Mouse (Mus musculus) CH12.LX (cell line): ENCODE measurements around the gene Catsperz. TPM values are rescaled to one million over a fixed set of nuclear protein-coding genes. Genes with fewer than 3 reads are reported as not detected.

ENCODE experiments used
- DNase-seq: peaks from one replicate; pipeline ENCODE4 v3.0.0-alpha.2; 2013; ENCODE audit errors: extremely low read depth
- H3K27ac ChIP-seq: 2 replicates; pipeline ENCODE4 v1.5.1; 2012; ENCODE audit warnings: low read depth, mild to moderate bottlenecking, control low read depth, moderate library complexity; ENCODE audit not compliant: insufficient read depth
- H3K27me3 ChIP-seq: replicated peaks from 2 replicates; pipeline ENCODE3; 2012; ENCODE audit warnings: inconsistent platforms
- H3K36me3 ChIP-seq, 2 experiments: replicated peaks in 1 of 2; 2 replicates each; pipeline versions ENCODE3 to v1.6.1; 2012; ENCODE audit warnings: inconsistent platforms in 1 of 2, low read length in 1 of 2, mild to moderate bottlenecking in 1 of 2, mixed read lengths in 1 of 2, moderate library complexity in 1 of 2; ENCODE audit not compliant: control insufficient read depth in 1 of 2, insufficient read depth in 1 of 2
- H3K4me1 ChIP-seq, 2 experiments: 2 replicates each; pipeline ENCODE4 v1.6.1; 2012; ENCODE audit warnings: inconsistent platforms in 1 of 2, moderate library complexity in 1 of 2; ENCODE audit not compliant: insufficient read depth in 2 of 2, control insufficient read depth in 1 of 2
- H3K4me2 ChIP-seq: 2 replicates; pipeline ENCODE4 v1.6.1; 2012; ENCODE audit warnings: low read depth, mild to moderate bottlenecking, control low read depth; ENCODE audit not compliant: poor library complexity, insufficient read depth, severe bottlenecking
- H3K4me3 ChIP-seq, 3 experiments: fragments of 150-350 bp in 1 of 3; sonication (generic) in 1 of 3; replicated peaks in 1 of 3; 2 replicates each; pipeline versions ENCODE3 to v1.5.1; 2011 to 2012; ENCODE audit warnings: low read depth in 2 of 3, low read length in 2 of 3, mild to moderate bottlenecking in 2 of 3, moderate library complexity in 2 of 3, control low read depth in 1 of 3, improper control_type of control experiment in 1 of 3, inconsistent platforms in 1 of 3, mixed read lengths in 1 of 3; ENCODE audit not compliant: poor library complexity in 1 of 3
- H3K79me2 ChIP-seq: replicated peaks from 2 replicates; pipeline ENCODE4 v1.6.1; 2012; ENCODE audit warnings: mild to moderate bottlenecking, moderate library complexity; ENCODE audit not compliant: control insufficient read depth, poor library complexity, insufficient read depth, severe bottlenecking; ENCODE audit errors: extremely low read depth
- H3K9ac ChIP-seq: 2 replicates; pipeline ENCODE4 v1.6.1; 2012; ENCODE audit warnings: low read depth, mild to moderate bottlenecking, control low read depth, moderate library complexity; ENCODE audit not compliant: insufficient read depth
- H3K9me3 ChIP-seq: replicated peaks from 2 replicates; pipeline ENCODE3; 2012; ENCODE audit warnings: low read length, inconsistent platforms, mixed read lengths
- BHLHE40 ChIP-seq: IDR thresholded peaks from 2 replicates; pipeline ENCODE4 v1.6.1; 2011; ENCODE audit warnings: mild to moderate bottlenecking, low read depth, low read length, improper control_type of control experiment
- ETS1 ChIP-seq: conservative IDR thresholded peaks from 2 replicates; pipeline ENCODE4 v1.6.1; 2012; ENCODE audit warnings: low read depth, mild to moderate bottlenecking, inconsistent platforms, low read length, improper control_type of control experiment, moderate library complexity
- GABPA ChIP-seq: IDR thresholded peaks from 2 replicates; pipeline ENCODE4 v1.6.1; 2012; ENCODE audit warnings: low read depth, low read length, improper control_type of control experiment, inconsistent platforms; ENCODE audit not compliant: insufficient replicate concordance
- MAFK ChIP-seq: IDR thresholded peaks from 2 replicates; pipeline ENCODE4 v1.6.1; 2011; ENCODE audit warnings: low read length, improper control_type of control experiment; ENCODE audit not compliant: insufficient replicate concordance
- MXI1 ChIP-seq: IDR thresholded peaks from 2 replicates; pipeline ENCODE4 v1.6.1; 2011; ENCODE audit warnings: mild to moderate bottlenecking, low read depth, low read length, improper control_type of control experiment
- POLR2A ChIP-seq: IDR thresholded peaks from 2 replicates; pipeline ENCODE4 v1.6.1; 2011; ENCODE audit warnings: low read depth, mild to moderate bottlenecking, improper control_type of control experiment, low read length
- RCOR1 ChIP-seq: conservative IDR thresholded peaks from 2 replicates; pipeline ENCODE4 v1.6.1; 2012; ENCODE audit warnings: low read depth, mild to moderate bottlenecking, inconsistent platforms, low read length, improper control_type of control experiment
- SMC3 ChIP-seq: IDR thresholded peaks from 2 replicates; pipeline ENCODE4 v1.6.1; 2011; ENCODE audit warnings: low read depth, low read length, improper control_type of control experiment
- TCF12 ChIP-seq: IDR thresholded peaks from 2 replicates; pipeline ENCODE4 v1.6.1; 2014; ENCODE audit warnings: low read depth, mild to moderate bottlenecking, inconsistent platforms, low read length, improper control_type of control experiment
- UBTF ChIP-seq: IDR thresholded peaks from 2 replicates; pipeline ENCODE4 v1.6.1; 2012; ENCODE audit warnings: low read depth, mild to moderate bottlenecking, inconsistent platforms, low read length, improper control_type of control experiment, moderate library complexity
- ZMIZ1 ChIP-seq: IDR thresholded peaks from 2 replicates; pipeline ENCODE4 v1.6.1; 2012; ENCODE audit warnings: low read depth, mild to moderate bottlenecking, inconsistent platforms, low read length, improper control_type of control experiment
- ZNF384 ChIP-seq: IDR thresholded peaks from 2 replicates; pipeline ENCODE4 v1.6.1; 2012; ENCODE audit warnings: low read depth, low read length, improper control_type of control experiment, inconsistent platforms
- dilution Hi-C: fragments of 300-500 bp; cut with MboI; formaldehyde crosslinking; loops from 2 replicates; pipeline ENCODE4 v1.14.3; 2020; ENCODE audit warnings: low sequenced_read_pairs; ENCODE audit not compliant: extremely low pct_unique_long_range_greater_than_20kb, extremely low pct_ligation_motif_present
- in situ Hi-C: fragments of 300-500 bp; cut with MboI; formaldehyde crosslinking; loops from 3 replicates; pipeline ENCODE4 v1.14.3; 2019; ENCODE audit warnings: low sequenced_read_pairs, low pct_ligation_motif_present, low pct_unique_long_range_greater_than_20kb, mixed read lengths
- polyA plus RNA-seq: library from polyadenylated mRNA; unstranded; fragments of >175 nt; gene quantifications from 2 replicates; pipeline ENCODE4 v1.2.1, GENCODE M21; 2012; ENCODE audit warnings: low read depth; ENCODE audit not compliant: insufficient read length
- total RNA-seq, 2 experiments: library from RNA; depleted of rRNA; stranded (reverse); fragments of 300-350 nt in 1 of 2; fragments of >200 nt in 1 of 2; gene quantifications; 2 replicates each; pipeline ENCODE4 v1.2.3; 2012 to 2014

Gene Catsperz
- total and polyA plus RNA-seq, 3 experiments = not detected

DNA sequence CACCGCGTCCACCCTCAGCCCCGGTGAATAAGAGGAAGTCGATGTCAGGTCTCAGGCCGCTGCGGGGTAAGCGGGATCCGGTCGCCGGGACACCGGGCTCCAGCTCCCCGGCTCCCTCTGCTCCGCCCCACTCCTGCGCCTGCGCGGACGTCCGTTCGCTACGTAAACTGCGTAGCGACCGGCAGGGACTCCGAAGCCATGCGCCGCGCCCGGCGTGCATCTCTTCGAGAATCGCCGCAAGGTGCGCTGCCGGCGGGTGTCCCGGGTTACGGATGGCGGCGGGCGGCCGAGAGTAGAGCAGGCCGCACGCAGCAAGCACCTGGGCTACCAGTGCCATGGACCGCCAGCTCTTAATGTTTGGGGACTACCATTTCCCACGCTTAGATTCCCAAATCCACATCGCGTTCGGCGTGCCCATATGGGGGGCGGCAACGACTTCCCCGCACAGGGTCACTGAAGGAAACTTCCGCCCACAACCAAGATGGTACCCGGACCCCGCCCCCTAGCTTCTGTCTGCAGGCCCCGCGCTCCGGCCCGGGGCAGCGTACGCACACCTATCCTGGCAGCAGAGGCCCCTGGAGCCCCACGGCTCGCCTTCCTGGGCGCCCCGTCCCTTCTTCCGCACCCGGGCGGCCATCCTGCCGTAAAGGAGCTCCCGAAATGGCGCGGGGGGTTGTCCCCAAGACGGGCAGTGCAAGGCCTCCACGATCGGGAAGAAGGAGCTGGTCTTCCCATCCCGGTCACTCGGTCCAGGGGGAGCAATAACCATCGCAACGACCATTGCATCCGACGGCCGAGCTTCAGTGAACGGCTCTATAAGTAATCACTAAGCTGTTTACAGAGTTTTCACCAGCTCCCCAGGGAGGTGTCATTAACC lies 16.4 kb upstream of the Catsperz start, which contains the start of gene Bad (continued):
- TF ChIP-seq ZMIZ1 (no peak), GABPA (no peak), ETS1 (no peak), UBTF (peak; percentile 84; the same call in 1 of the 2 replicates)

DNA sequence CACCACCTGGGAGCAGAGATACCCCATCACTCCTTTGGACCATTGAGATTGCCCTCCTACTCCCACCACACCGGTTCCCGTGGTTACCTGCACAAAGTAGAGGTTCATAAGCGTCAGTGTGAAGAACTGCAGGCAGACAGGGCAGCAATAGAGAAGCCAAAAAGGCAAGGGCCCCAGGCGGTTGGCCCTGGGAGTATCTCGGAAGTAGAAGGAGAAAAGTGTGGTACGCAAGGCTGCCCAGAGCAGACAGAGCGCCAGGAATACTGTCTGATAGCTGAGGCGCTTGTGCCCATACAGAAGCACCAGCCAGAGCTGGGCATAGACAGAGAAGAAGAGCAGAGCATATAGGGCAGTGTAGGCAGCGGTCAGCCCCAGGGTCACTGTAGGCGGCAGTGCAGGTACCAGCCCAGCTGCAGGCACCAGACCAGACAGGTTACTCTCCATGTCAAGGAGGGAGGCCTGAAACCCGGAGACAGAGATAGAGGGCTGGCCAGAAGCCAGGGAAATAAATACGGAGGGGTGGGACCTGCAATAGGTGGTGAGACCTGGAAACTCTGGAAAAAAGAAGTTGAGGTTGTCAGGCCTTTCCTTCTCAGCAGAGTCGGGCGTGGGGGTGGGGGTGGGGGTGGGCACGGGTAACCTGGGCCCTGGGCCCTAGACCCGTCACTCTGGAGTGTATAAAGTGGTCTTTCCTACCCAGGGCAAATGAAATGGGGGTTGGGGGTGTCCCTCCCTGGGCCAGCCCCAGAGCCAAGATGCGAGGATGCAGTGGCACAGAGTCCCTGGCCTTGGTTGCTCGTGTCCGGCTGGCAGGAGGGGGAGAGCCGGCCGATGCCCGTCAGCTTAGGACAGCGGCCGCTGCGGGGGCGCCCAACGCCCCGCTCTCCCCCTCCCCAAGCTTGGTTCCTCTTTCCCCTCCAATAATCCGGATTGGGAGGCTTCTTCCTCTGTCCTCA lies 15.5 kb upstream of the Catsperz start:
- dilution Hi-C loops (no loop called here), in situ Hi-C loops (no loop called here)
- Histone ChIP-seq H3K9me3 (no peaks in the 10 kb centered on the region), H3K4me3 (peak overlapping the region; percentile 71 to 78 (median 77)), H3K79me2 (no peaks in the 10 kb centered on the region), H3K9ac (peak overlapping the region; percentile 77), H3K4me2 (peak overlapping the region; percentile 80), H3K4me1 (peaks cover 6 to 24% of the 10 kb centered on the region in 2 experiments), H3K27ac (no peak overlapping the region), H3K27me3 (no peaks in the 10 kb centered on the region), H3K36me3 (peaks cover 0 to 22% of the 10 kb centered on the region in 2 experiments)
- DNase-seq = no peak
- no peak for TF ChIP-seq ZNF384

DNA sequence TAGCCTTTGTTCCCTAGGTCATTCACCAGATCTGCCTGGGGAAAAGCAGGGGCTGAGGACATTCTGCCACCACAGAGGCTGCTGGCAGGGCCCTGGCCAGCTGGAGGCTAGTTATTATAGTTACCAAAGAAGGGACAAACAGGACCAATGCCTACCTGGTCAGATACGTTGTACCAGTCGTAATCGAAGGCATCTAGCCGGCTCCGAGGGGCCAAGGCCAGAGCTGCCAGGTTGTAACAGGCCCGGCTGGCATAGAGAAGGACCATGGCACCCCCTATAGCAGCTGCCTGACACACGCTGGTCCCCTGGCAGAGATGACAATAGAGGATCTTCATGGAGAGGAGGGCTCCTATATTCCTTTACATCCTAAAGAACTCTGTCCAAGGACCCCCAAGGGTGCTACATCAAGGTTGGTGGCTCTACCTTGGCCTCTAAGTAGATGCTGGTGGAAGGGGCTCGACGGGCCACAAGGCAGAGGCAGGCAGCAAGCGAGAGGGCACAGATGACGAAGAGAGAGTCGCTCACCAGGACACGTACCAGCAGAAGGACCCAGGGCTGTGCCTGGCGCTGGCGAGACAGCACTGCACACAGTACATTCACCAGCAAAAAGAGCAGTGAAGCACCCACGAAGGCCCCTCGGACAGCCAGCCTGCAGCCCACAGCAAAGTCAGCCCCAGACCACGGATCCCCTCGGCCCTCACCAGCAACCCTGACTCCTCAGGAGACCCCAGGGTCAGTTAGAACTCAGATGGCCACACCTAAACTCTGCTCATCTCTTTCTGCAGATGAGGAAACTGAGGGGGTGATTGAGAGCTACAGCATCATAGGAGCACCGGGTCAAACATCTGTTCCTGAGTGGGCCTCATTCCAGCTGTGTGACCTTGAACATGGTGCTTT lies 14.2 kb upstream of the Catsperz start:
- DNase-seq = no peak
- Histone ChIP-seq H3K9me3 (no peaks in the 10 kb centered on the region), H3K27me3 (no peaks in the 10 kb centered on the region), H3K36me3 (peaks cover 0 to 16% of the 10 kb centered on the region in 2 experiments), H3K4me2 (no peak overlapping the region), H3K79me2 (no peaks in the 10 kb centered on the region), H3K9ac (no peak overlapping the region), H3K4me1 (peaks cover 6 to 24% of the 10 kb centered on the region in 2 experiments), H3K27ac (no peak overlapping the region), H3K4me3 (no peak overlapping the region)
- in situ Hi-C loops (loop anchor here (5.0 kb wide), 1 partner anchor 83 kb away; no protein-coding TSS in a partner anchor), dilution Hi-C loops (no loop called here)
- TF ChIP-seq MAFK = no peak
- TF ChIP-seq TCF12 = no peak
- TF ChIP-seq BHLHE40 = no peak
- TF ChIP-seq ZNF384 = no peak
- TF ChIP-seq RCOR1 = no peak
- no peak for TF ChIP-seq MXI1
- TF ChIP-seq SMC3 = no peak
- no peak for TF ChIP-seq POLR2A
